Mouse (Mus musculus): ENCODE measurements around the gene Lamb3. TPM values are rescaled to one million over a fixed set of nuclear protein-coding genes. Genes with fewer than 3 reads are reported as not detected.

The Lamb3 gene
- total RNA-seq, 2 experiments from 2014 or later: 1.2 to 1.8 TPM

DNA sequence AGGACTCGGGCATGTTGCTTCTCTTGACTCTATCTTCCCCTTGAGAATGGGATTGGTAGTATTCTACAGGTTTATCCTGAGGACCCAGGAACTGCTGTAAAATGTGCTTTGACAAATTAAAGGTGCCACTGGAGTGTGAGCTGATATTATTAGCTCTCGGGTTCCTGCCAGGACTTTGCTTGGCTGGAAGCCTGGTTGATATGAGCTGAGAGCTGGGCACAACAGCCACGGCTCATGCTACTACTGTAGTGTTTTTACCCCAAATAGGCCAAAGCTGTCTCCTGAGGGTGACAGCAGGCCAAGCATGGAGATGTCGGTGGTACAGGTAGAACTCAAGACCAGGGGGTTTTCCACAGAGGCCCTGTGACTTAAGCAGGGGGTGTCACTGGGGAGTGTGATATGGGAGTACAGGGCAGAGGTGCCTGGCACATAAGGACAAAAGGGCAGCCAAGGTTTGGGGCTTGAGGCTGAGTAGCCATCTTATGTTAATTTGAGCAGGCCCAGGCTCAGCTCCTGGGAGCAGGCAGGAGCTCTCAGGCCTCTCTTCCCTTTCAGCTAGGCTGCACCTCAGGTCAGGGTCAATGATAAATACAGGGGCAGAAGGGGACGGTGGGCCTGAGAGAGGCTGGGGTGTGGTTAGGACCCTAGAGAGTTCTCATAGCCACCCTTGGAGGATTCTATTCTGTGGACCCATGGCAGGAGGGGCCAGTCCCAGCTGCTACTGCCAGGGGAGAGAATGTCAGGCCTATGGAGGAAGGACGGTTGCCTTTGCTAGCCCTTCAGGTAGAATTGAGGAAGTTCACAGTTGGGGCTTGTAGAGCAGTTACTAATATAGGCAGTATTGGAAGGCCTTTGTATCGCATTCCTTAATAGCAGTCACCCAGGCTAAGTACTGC lies 128.9 kb downstream of the Lamb3 start:
- peak; percentile 63 to 67 for DNase-seq (ENCODE audit: low spot score in 2 of 2)

DNA sequence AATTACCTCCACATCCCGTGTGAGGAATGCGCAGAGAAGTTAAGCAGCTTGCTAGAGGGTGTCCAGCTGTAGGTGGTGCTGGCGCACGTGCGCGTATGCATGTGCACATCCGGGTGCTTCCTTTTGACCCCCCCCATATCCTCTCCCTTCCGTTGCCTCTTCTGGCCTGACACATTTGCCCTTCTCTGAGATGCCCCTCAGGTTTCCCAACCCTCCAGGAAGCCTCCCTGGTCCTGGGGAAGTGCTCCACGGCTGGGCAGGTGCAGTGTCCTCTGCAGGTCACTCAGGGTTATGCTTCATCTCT lies 129.5 kb downstream of the Lamb3 start:
- DNase-seq (ENCODE audit: low spot score in 2 of 2): no peak

GRCm38 (mm10) chr1:193337787-193338310 lies 130.3 kb downstream of the Lamb3 start:
- no peak for DNase-seq (ENCODE audit: low spot score in 2 of 2)

GRCm38 (mm10) chr1:193338363-193338995 lies 131.0 kb downstream of the Lamb3 start:
- peak; percentile 47 to 50 for DNase-seq (ENCODE audit: low spot score in 2 of 2)

GRCm38 (mm10) chr1:193342198-193342946 lies 134.9 kb downstream of the Lamb3 start:
- no peak for DNase-seq (ENCODE audit: low spot score in 2 of 2)

DNA sequence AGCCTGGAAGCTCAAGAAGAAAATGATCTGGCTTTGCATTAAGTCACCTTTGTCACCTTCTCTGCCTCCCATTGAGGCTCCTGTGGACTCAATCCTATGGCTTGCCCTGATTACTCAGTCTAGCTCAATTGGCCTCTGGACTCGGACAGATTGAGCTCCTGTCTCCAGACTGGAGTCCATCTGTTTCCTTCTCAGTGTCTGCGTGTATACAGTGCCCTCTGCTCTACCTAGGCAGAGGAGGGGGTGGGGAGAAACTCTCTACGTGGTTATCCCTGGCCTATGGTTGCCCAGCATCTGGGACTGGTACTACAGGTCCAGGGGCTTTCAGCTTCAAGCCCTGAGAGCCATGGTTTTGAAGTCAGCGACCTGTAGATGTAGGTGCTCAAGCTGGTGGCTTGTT lies 136.4 kb downstream of the Lamb3 start:
- DNase-seq (ENCODE audit: low spot score in 2 of 2): no peak

DNA sequence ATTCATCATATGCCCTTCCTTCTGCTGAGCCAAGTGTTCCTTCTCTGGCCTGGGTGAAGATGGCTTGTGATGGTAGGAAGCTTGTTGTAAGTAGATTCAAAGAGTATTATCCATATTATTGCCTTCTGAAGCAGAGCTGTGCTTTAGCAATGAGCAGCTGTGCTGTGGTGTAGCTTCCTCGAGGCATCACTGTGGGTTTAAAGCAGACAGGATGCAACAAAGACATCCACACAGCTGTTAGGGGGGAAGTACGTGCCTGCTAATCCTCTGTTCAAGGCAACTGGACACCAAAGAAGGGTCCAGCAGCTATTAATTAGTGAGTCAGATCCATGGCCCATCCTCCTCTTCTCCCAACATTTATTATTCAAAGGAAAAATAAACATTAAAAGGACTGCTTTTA lies 137.5 kb downstream of the Lamb3 start:
- DNase-seq (ENCODE audit: low spot score in 2 of 2): no peak

DNA sequence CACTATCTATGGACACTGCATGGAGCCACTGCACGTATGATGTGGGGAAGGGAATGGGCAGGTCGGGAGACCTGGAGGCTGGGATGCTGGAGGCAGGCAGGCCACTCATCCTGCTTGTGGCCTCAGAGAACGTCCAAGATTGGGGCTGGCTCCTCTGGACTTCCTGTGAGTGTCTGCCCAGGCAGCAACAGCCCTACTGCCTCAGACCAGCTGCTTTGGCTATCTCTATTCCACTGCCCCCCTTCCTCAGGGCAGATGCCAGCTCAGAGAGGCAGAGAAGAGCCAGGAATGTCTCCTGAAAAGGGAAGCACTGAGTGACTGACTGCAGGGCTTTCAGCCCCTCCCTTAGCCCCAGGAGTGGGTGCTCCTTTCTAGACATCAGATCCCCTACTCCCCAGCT lies 139.4 kb downstream of the Lamb3 start:
- DNase-seq (ENCODE audit: low spot score in 2 of 2): no peak

- no peak for DNase-seq (ENCODE audit: low spot score in 2 of 2)
These were observed 140.9 kb downstream of the Lamb3 start for GRCm38 (mm10) chr1:193348261-193348962.

- DNase-seq (ENCODE audit: low spot score in 2 of 2): no peak
These were observed 142.4 kb downstream of the Lamb3 start for GRCm38 (mm10) chr1:193349702-193350545.

DNA sequence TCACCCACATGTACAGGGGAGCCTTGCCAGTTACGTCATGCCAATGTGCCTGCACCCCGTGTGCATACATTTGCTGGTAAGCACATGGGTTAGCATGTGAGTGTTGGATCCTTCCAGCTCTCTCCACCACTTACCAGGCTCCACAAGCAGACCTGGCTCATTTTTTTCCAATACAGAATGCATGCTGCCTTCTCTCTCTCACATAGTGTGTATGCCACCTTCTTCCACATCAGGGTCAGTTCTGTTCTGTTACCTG lies 143.0 kb downstream of the Lamb3 start:
- DNase-seq (ENCODE audit: low spot score in 2 of 2): no peak

GRCm38 (mm10) chr1:193351583-193351982 lies 144.1 kb downstream of the Lamb3 start:
- peak in 1 of 2 experiments; percentile 41 for DNase-seq (ENCODE audit: low spot score in 2 of 2)

GRCm38 (mm10) chr1:193359199-193359598 lies 151.7 kb downstream of the Lamb3 start:
- DNase-seq (ENCODE audit: low spot score in 2 of 2): no peak

DNA sequence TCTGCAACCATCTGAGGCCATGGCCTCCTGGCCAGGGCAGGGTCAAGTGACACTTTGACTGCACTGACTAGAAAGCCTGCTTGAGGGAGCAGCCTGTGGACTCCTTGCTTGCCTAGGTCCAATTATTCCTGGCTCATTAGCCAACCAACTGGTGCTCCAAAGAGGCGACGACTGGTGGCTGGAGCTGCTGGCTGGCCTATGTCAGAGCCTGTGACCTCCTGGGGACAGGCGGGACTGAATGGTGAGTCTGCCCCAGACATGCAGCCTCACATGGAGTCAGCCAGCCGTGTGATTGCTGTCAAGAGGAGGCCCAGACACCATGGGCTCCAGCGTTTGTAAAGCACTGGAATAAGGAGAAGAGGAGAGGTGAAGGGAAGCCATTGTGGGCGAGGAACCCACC lies 153.7 kb downstream of the Lamb3 start:
- no peak for DNase-seq (ENCODE audit: low spot score in 2 of 2)

GRCm38 (mm10) chr1:193362078-193362477 lies 154.6 kb downstream of the Lamb3 start:
- no peak for DNase-seq (ENCODE audit: low spot score in 2 of 2)

- DNase-seq (ENCODE audit: low spot score in 2 of 2): peak; percentile 60 to 69
These were observed 156.3 kb downstream of the Lamb3 start for GRCm38 (mm10) chr1:193363801-193364231.

DNA sequence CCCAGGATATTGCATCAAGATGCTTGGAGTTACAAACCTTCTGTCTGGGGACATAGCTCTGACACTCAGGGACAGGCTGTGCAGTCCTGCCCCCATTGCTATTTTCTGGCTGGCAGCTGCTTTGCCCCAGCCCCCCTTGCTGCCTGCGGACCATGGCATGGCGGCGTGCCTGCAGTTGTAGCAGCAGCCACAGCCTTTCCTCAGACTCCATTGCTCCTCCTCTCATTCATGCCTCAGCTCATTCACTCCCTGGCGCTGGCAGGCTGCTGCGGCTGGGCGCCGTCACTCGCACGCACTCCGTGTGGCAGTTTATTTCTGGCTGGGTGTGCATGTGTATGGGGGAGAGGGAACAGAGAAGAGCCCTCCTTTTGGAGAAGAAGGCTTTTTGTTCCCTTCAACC lies 160.6 kb downstream of the Lamb3 start:
- DNase-seq (ENCODE audit: low spot score in 2 of 2): peak; percentile 64 to 79

GRCm38 (mm10) chr1:193369091-193369490 lies 161.6 kb downstream of the Lamb3 start:
- DNase-seq (ENCODE audit: low spot score in 2 of 2): no peak

- peak in 1 of 2 experiments; percentile 64 for DNase-seq (ENCODE audit: low spot score in 2 of 2)
These were observed 162.6 kb downstream of the Lamb3 start, which contains the start of gene Camk1g for GRCm38 (mm10) chr1:193370096-193370495. Camk1g (minus strand) TSS chr1:193370298.

DNA sequence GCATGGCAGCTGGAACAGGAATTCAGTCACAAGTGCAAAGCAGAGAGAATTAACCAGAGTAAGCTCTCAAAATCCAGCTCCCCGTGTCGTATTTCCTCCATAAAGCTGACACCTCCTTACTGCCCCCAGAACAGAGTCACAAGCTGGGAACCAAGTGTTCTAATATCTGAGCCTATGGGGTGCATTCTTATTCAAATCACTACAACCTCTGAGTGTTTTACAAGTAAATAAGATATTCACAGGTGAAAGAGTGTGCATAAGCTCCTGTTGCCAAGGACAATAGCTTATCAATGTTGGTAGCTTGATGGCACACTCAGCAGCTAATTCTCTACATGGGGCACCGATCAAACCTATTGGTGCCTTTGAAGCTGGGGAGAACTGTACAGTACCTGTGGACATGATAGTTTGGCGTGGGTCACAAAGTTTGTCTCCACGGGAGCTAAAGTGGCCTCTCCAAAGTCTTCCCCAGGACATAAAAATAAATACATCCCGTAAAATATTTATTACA lies 166.5 kb downstream of the Lamb3 start:
- no peak for DNase-seq (ENCODE audit: low spot score in 2 of 2)

Measured in layer of hippocampus, postnatal 10 days (tissue).